Mouse (Mus musculus): ENCODE data around the gene Olfr410. TPM values are rescaled to one million over a fixed set of nuclear protein-coding genes. Genes with fewer than 3 reads are reported as not detected.
A peak's percentile ranks its signal among the peaks of the same experiment; 100 is the strongest.

The Olfr410 gene
- polyA plus RNA-seq (2011; ENCODE audit: insufficient read depth, insufficient read length, low replicate concordance, missing spikeins): not detected in 2 replicates

DNA sequence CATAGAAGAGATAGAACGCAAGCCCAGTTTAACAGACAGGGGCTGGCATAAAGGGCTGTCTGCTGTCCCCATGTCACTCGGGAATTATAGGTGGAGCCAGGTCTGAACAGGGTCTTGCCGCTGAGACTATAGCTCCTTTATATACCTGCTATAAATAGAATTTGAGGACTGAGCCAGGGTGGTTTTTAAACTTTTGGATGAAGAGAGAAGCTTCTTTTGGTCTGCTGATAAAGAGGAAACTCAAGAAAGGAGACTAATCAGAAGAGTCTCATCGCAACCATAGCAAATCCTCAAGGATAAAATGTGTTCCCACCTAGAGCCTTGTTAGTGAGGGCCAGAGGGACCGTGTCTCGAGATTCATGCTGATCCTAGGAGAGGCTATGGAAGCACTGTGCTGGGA, at the start of gene Olfr410:
TSS of gene Olfr410 (minus strand) at position 101 of the 400 bp plus-strand sequence.
- Histone ChIP-seq H3K4me3 (replicated peaks; ENCODE audit: control insufficient read depth, low read depth, low read length) (no peak within 1 kb of the TSS), H3K27ac (ENCODE audit: control insufficient read depth, insufficient read depth, low read depth, low read length, poor library complexity) (no peak within 1 kb of the TSS), H3K4me1 (ENCODE audit: control insufficient read depth, insufficient read depth, low read length) (no peaks in the 10 kb centered on the region)
- 64% methylated on average over 6 of the region's 6 CpGs for WGBS
- no peak for TF ChIP-seq POLR2A (IDR thresholded peaks at IDR 0.05; ENCODE audit: borderline replicate concordance, control insufficient read depth, low read depth, low read length)
- TF ChIP-seq CTCF (IDR thresholded peaks at IDR 0.05; ENCODE audit: control insufficient read depth, insufficient read depth, low read length): no peak

DNA sequence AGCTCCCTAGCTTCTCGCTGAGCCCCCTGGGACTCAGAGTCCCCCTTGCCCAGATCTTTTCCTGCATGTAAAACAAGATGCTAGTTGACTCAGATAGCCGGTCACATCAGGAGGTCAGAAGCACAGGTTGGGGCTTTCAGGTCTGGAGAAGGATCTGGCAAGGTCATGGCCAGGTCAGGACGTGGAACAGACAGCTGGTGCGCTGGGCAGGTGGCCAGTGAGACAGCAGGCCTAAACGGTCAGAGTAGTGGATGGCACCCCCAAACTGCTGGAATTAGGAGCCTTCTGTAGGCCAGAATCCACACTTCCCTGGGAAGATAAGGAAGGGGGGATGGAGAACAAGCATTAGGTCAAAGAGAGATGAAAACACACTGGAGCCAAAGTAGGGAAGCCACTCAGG, 49.4 kb upstream of the Olfr410 start:
- TF ChIP-seq POLR2A (IDR thresholded peaks at IDR 0.05; ENCODE audit: borderline replicate concordance, control insufficient read depth, low read depth, low read length) (no peak), CTCF (IDR thresholded peaks at IDR 0.05; ENCODE audit: control insufficient read depth, insufficient read depth, low read length) (no peak)
- H3K4me3 ChIP-seq (replicated peaks; ENCODE audit: control insufficient read depth, low read depth, low read length): no peak overlapping the region
- H3K4me1 ChIP-seq (ENCODE audit: control insufficient read depth, insufficient read depth, low read length): no peaks in the 10 kb centered on the region
- 77% methylated on average over 5 of the region's 5 CpGs for WGBS
- no peak overlapping the region for H3K27ac ChIP-seq (ENCODE audit: control insufficient read depth, insufficient read depth, low read depth, low read length, poor library complexity)

GRCm38 (mm10) chr11:74385674-74386073, 47.8 kb upstream of the Olfr410 start:
- Histone ChIP-seq H3K4me3 (replicated peaks; ENCODE audit: control insufficient read depth, low read depth, low read length) (no peak overlapping the region), H3K27ac (ENCODE audit: control insufficient read depth, insufficient read depth, low read depth, low read length, poor library complexity) (no peak overlapping the region), H3K4me1 (ENCODE audit: control insufficient read depth, insufficient read depth, low read length) (no peaks in the 10 kb centered on the region)
- WGBS: 85% methylated on average over 9 of the region's 9 CpGs
- TF ChIP-seq POLR2A (IDR thresholded peaks at IDR 0.05; ENCODE audit: borderline replicate concordance, control insufficient read depth, low read depth, low read length) (no peak), CTCF (IDR thresholded peaks at IDR 0.05; ENCODE audit: control insufficient read depth, insufficient read depth, low read length) (no peak)

- Histone ChIP-seq H3K4me3 (replicated peaks; ENCODE audit: control insufficient read depth, low read depth, low read length) (no peak overlapping the region), H3K27ac (ENCODE audit: control insufficient read depth, insufficient read depth, low read depth, low read length, poor library complexity) (no peak overlapping the region), H3K4me1 (ENCODE audit: control insufficient read depth, insufficient read depth, low read length) (no peaks in the 10 kb centered on the region)
- TF ChIP-seq CTCF (IDR thresholded peaks at IDR 0.05; ENCODE audit: control insufficient read depth, insufficient read depth, low read length) (no peak), POLR2A (IDR thresholded peaks at IDR 0.05; ENCODE audit: borderline replicate concordance, control insufficient read depth, low read depth, low read length) (no peak)
- 58% methylated on average over 4 of the region's 4 CpGs for WGBS
Observed at GRCm38 (mm10) chr11:74379166-74379873, 41.5 kb upstream of the Olfr410 start.

GRCm38 (mm10) chr11:74376847-74377246, 39.0 kb upstream of the Olfr410 start:
- TF ChIP-seq POLR2A (IDR thresholded peaks at IDR 0.05; ENCODE audit: borderline replicate concordance, control insufficient read depth, low read depth, low read length): no peak
- peak; percentile 55 for TF ChIP-seq CTCF (IDR thresholded peaks at IDR 0.05; ENCODE audit: control insufficient read depth, insufficient read depth, low read length)
- WGBS: 77% methylated on average over 3 of the region's 3 CpGs
- no peak overlapping the region for H3K27ac ChIP-seq (ENCODE audit: control insufficient read depth, insufficient read depth, low read depth, low read length, poor library complexity)
- H3K4me1 ChIP-seq (ENCODE audit: control insufficient read depth, insufficient read depth, low read length): no peaks in the 10 kb centered on the region
- H3K4me3 ChIP-seq (replicated peaks; ENCODE audit: control insufficient read depth, low read depth, low read length): no peak overlapping the region

DNA sequence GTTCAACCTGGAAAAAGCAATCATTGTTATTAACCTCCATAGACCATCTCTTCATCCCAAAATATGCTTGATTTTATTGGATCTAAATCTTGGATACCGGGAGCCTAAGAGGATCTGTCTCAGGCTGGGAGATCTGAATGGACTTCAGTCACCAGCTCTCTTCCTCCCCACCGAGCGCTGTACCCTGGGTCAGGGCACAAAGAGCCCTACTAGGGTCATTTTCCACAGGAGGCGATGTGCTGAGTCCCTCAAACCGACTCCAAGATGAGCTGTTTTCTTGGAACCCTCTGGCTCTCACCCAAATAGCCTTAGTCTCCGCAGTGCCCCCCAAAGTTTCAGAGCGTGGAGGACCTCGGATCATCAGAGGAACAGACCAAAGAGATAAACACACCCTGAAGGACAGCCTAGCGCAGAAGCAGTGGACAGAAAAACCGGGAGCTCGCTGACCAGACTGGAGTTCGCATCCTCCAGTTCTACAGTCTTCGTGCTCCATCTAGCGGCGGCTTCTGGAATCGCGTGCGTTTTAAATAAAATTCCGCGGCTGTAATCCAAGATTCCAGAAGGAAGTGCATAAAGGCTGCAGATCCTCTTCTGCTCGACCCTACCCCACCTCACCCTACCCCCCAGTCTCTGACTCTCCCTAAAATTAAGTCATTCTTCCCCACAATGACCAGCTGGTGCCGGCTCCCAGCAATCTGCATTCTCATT, 33.7 kb upstream of the Olfr410 start:
- H3K4me3 ChIP-seq (replicated peaks; ENCODE audit: control insufficient read depth, low read depth, low read length): no peak overlapping the region
- 15% methylated on average over 22 of the region's 22 CpGs for WGBS
- peak; percentile 72 for TF ChIP-seq CTCF (IDR thresholded peaks at IDR 0.05; ENCODE audit: control insufficient read depth, insufficient read depth, low read length)
- TF ChIP-seq POLR2A (IDR thresholded peaks at IDR 0.05; ENCODE audit: borderline replicate concordance, control insufficient read depth, low read depth, low read length): no peak
- H3K4me1 ChIP-seq (ENCODE audit: control insufficient read depth, insufficient read depth, low read length): no peaks in the 10 kb centered on the region
- no peak overlapping the region for H3K27ac ChIP-seq (ENCODE audit: control insufficient read depth, insufficient read depth, low read depth, low read length, poor library complexity)

DNA sequence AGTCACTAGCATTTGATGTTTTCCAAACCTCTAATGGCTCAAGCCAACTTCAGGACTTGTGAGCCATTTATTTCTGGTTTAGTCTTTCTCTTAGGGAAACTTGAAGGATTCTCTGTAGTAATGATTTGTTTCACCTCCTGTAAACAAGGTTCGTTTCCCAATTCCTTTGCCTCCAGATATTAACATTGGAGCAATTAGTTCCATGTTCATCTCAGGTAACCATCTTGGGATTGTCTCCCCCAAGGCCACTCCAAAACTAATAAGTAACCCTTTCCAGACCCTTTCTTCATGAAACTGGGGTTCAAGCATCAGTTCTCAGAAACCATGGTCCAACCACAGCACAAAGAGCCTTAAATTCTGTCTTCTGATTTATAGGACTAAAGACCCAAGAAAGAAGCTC, 23.9 kb upstream of the Olfr410 start, which contains the start of gene Olfr412:
TSS of gene Olfr412 (plus strand) at position 301 of the 400 bp plus-strand sequence.
- no peak within 1 kb of the TSS for H3K4me3 ChIP-seq (replicated peaks; ENCODE audit: control insufficient read depth, low read depth, low read length)
- 63% methylated on average over 1 of the region's 1 CpGs for WGBS
- H3K4me1 ChIP-seq (ENCODE audit: control insufficient read depth, insufficient read depth, low read length): no peaks in the 10 kb centered on the region
- no peak within 1 kb of the TSS for H3K27ac ChIP-seq (ENCODE audit: control insufficient read depth, insufficient read depth, low read depth, low read length, poor library complexity)
- no peak for TF ChIP-seq POLR2A (IDR thresholded peaks at IDR 0.05; ENCODE audit: borderline replicate concordance, control insufficient read depth, low read depth, low read length)

DNA sequence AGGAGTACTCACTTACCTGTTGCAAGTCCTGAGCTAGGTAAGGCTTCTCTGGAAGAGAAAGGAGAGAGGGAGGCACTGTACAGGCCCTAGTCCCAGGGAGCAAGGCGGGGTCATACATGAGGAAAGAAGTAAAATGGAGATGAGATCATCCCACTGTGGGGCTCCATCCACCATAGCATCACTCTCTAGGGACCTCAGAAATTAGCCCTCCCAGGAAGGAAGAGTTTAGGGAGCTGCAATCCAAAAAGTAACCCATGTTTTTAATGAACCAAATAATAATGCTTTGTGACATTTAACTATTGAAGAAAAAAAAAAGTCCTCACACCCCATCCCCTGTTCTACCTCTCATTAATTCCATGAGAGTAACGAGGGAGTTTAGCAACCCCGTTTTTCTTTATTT, 14.7 kb upstream of the Olfr410 start, which contains the start of gene Olfr411:
TSS of gene Olfr411 (minus strand) at position 101 of the 400 bp plus-strand sequence.
- TF ChIP-seq CTCF (IDR thresholded peaks at IDR 0.05; ENCODE audit: control insufficient read depth, insufficient read depth, low read length): no peak
- no peak for TF ChIP-seq POLR2A (IDR thresholded peaks at IDR 0.05; ENCODE audit: borderline replicate concordance, control insufficient read depth, low read depth, low read length)
- WGBS: 70% methylated on average over 3 of the region's 3 CpGs
- H3K27ac ChIP-seq (ENCODE audit: control insufficient read depth, insufficient read depth, low read depth, low read length, poor library complexity): no peak within 1 kb of the TSS
- H3K4me3 ChIP-seq (replicated peaks; ENCODE audit: control insufficient read depth, low read depth, low read length): no peak within 1 kb of the TSS
- no peaks in the 10 kb centered on the region for H3K4me1 ChIP-seq (ENCODE audit: control insufficient read depth, insufficient read depth, low read length)

All from bone marrow, adult 2 months (tissue).